Mouse (Mus musculus) cerebral cortex, adult 2 months (tissue): ENCODE data around the gene Tbrg4.

Experiments
- WGBS: fragments of 180-500 bp; shearing (Covaris S2); methylation state at CpG from one replicate; pipeline ENCODE4 v1.1.7; 2018; 5-methylcytosine and 5-hydroxymethylcytosine counted together

Tbrg4 gene

GRCm38 (mm10) chr11:6625478-6626387 is at the start of gene Tbrg4:
Tbrg4 (minus strand) TSS chr11:6626067.
- WGBS, result under 1% methylated on average over 66 of the region's 66 CpGs

DNA sequence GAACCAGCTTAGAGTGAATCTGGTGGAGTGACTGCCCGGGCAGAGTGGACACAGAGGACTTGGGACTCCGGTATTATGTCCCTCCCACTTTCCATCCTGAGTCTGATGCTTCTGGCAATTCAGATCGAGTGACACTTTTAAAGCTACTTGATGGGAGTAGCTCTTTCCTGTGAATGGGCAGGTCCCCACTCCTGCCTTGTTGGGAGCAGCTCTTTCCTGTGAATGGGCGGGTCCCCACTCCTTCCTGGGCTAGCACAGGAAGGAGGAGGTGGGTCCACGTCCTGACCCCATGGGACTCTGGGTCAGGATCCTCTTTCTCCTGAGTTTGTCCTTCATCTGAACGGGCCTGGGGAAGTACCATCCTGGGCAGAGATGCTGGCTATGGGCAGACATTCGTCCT is 49.5 kb upstream of the Tbrg4 start:
- WGBS, result 75% methylated on average over 7 of the region's 7 CpGs

DNA sequence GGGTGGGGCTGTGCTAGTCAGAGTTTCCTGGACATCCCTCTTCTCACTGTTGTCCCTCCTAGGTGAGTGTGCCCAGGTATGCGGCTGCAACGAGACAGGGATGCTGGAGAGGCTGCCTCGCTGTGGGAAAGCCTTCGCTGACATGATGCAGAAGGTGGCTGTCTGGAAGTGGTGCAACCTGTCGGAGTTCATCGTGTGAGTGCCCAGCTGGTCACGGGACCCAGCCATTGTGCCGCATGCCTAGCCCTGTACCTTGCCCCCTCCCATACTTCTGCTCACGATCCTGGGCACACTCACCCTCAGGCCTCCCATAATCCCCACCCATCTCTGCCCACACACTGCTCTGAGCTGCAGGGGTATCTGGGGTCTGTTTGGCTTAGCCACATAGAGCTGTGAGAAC is 48.8 kb upstream of the Tbrg4 start:
- WGBS, result 92% methylated on average over 9 of the region's 9 CpGs

DNA sequence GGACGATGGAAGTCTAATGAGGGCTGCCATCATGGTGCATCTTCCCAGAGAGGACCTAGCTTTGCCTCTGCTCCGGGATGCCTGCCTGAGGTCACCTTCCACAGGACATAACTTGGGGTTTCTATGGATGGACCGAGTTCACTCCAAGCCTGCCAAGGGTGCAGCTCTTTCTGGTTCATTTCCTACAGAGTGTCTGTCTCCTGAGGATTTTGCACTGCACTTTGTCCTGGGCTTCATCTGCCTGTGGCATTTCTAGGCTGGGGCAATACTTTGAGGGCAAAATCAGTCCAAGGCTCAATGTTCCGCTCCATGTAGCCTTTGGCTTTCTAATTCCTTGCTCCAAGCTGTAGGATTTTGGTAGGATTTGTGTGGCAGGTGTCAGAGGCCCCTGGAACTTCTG is 45.0 kb upstream of the Tbrg4 start:
- 83% methylated on average over 4 of the region's 4 CpGs for WGBS

DNA sequence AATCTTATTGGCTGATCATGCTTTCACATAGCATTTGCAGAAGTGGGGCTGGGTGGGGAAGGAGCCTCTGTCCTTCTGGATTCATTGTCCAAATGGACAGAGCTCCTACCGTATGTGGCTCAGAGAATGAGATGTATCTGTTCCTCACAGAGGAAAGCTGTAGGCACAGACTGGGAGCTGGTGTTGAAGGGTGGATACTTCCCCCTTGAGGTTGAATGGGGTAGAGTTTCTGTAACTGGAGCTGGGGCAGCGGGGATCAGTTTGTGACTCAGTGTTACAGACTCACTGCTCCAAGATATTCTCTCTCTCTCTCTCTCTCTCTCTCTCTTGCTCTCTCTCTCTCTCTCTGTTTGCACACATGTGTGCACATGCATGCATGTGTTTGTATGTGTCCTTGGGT is 44.2 kb upstream of the Tbrg4 start:
- 65% methylated on average over 2 of the region's 2 CpGs for WGBS

DNA sequence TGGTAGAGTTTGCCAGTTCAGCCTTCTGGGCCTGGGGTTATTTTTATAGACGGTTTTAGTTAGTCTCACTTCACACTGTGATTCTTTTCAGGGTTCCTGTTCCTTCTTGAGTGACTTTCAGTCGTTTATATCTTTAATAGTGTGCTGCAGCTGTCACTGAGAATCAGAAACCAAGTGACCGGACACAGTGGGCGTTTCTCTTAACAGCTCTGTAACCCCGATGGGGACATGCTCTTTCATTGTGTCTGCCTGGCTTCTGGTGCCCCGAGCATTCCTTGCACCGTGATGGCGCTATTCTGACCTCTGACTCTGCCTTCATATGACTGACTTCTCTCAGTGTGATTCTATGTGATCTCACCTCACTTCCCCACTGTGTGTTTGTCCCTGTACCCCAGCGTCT is 43.2 kb upstream of the Tbrg4 start:
- WGBS, result 29% methylated on average over 9 of the region's 9 CpGs

GRCm38 (mm10) chr11:6666634-6667033 is 40.8 kb upstream of the Tbrg4 start:
- WGBS, result 54% methylated on average over 2 of the region's 2 CpGs

DNA sequence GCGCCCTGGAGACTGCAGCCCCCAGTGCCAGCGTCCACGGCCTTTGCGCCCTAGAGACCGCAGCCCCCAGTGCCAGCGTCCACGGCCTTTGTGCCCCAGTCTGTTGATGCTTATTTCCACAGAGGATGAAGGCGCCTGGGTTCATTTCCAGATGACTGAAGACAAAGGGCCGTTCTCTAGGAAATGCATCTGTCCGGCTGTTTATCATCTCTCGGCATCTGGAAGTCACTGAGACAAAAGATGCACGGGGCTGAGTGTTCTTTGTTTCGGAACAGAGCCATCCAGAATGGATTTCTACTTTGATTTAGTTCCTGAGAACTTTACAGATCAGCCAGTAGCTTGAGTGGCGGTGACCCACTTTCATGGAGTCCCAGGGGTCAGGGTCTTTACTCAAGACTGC is 35.3 kb upstream of the Tbrg4 start:
- 71% methylated on average over 14 of the region's 14 CpGs for WGBS

DNA sequence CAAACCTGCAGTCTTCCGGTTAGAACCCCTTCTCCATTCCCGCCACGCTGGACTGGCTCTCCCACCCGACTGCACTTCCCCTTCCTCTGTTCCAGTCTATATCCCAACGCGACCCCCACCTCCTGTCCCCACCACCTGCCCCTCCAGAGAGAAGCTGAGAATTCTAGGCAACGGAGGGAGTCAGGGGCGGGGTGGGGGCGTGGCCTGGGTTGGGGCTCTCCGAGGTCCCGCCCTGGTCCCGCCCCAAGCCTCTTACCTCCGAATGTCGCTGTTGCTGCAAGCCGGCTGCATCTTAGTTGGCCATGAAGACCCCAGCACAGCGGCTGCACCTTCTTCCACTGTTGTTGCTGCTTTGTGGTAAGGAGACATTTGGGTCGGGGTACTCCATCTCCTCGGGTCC is 32.4 kb upstream of the Tbrg4 start, which contains the start of gene Ramp3:
Gene Ramp3, plus strand, starts transcription at position 251 of the 400 bp plus-strand sequence.
- under 1% methylated on average over 18 of the region's 18 CpGs for WGBS

DNA sequence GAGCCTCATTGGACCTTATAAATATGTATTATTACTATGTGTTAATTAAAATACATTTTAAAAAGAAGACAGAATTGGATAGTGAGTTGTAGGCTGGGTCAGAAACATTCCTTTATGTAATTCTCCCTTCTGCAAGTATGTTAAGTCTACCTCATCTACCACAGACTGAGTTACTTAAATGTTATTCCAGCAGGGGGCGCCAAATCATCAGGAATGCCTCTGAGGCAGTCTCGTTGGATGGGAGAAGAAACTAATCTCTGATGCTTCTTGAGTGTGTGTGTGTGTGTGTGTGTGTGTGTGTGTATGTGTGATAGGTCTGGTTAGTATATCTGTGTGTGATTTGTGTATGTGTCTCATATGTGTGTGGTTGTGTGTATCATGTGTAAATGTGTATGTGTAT is 29.0 kb upstream of the Tbrg4 start:
- WGBS, result 3% methylated on average over 2 of the region's 2 CpGs

GRCm38 (mm10) chr11:6652978-6653377 is 27.1 kb upstream of the Tbrg4 start:
- 89% methylated on average over 3 of the region's 3 CpGs for WGBS

- 76% methylated on average over 7 of the region's 7 CpGs for whole genome bisulfite sequencing
Observed at GRCm38 (mm10) chr11:6650519-6650918, 24.7 kb upstream of the Tbrg4 start.

DNA sequence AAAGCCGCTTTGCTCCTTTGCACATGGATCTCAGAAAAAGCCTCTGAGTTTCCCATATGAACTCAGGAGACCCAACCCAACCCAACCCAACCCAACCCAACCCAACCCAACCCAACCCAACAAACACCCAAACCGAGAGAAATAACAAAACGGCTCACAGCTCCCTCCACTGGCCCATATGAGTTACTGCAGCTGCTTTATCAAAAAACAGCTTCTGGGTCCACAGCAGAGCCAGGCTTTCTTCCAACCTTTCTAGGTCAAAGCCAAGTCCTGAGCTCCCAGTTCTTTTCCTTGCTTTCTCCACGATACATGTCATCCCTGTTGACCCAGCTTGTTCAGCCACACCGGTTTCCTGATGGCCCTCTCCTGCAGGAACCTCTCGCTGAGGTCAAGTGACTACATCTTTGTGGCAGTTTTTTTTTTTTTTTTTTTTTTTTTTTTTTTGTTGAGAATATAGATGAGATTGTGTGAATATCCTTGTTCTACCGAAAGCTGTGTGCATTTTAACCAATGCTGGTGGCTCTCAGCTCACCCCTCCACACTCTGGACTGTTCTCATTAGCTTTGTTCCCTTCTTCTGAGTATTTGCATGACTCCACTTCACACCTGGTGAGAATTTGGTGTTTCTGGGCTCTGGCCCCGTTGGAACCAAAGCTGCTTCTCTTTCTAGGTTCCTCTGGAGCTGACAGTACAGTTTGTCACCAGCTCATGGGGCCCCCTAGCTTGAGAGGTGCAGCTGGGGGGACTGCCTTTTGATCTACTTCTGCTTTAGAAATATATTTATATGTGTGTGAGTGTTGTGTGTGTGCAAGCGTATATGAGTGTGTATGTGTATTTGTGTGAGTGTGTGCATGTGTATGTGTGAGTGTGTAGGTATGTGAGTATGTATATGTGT is 22.2 kb upstream of the Tbrg4 start:
- WGBS, result 49% methylated on average over 9 of the region's 9 CpGs

DNA sequence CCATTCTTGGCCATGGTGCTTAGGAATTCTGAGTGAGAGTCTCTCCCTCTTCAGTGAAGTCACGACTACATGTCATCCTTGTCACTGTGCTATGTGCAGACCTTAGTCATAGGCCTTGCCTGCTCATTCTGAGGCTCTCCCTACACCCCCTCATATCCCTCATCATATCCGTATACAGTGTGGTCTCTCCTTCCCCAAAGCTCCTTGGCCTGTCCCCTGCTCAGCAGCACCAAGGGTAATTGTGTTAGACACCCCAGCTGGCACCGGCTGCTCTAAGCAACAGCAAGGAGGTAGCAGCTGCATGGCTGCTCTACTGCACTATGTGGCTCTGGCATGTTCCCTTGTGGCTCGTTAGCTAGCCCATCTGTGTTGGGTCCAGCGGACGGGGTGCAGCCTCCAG is 18.7 kb upstream of the Tbrg4 start:
- 66% methylated on average over 6 of the region's 6 CpGs for WGBS

DNA sequence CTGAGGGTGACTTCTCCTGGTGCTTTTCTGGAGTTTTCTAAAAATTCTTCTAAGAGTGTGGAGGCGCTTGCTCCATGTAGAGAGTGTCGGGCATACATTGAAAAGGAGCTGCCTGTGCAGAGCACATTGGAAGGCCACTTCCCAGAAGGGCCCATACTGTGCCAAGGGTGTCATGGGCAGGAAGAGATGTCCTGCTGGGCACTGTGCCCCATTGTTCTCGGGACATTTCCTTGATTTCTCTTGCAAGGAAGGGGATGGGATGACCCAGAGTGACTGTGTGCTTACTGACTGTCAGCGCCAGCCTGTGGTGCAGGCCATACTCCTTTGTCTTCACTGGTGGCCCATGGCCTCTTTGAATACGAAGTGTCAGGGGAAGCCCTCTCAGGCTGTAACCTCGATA is 13.2 kb upstream of the Tbrg4 start:
- 79% methylated on average over 6 of the region's 6 CpGs for WGBS

- 95% methylated on average over 4 of the region's 4 CpGs for WGBS
Observed at GRCm38 (mm10) chr11:6638537-6638936, 12.7 kb upstream of the Tbrg4 start, which contains the start of gene Wap. Wap (minus strand) TSS chr11:6638637.

- 75% methylated on average over 8 of the region's 8 CpGs for WGBS
Observed at GRCm38 (mm10) chr11:6636150-6636549, 10.3 kb upstream of the Tbrg4 start.

GRCm38 (mm10) chr11:6628568-6628967 is 2.7 kb upstream of the Tbrg4 start:
- 29% methylated on average over 4 of the region's 4 CpGs for WGBS

- 66% methylated on average over 4 of the region's 4 CpGs for WGBS
Observed at GRCm38 (mm10) chr11:6627731-6628130, 1.9 kb upstream of the Tbrg4 start.

GRCm38 (mm10) chr11:6626388-6626772 is 513 bp upstream of the Tbrg4 start:
- 12% methylated on average over 16 of the region's 16 CpGs for WGBS

GRCm38 (mm10) chr11:6624619-6625382 is 1.1 kb downstream of the Tbrg4 start:
- WGBS, result 64% methylated on average over 14 of the region's 14 CpGs

GRCm38 (mm10) chr11:6623704-6624103 is 2.2 kb downstream of the Tbrg4 start:
- 89% methylated on average over 10 of the region's 10 CpGs for WGBS
